Mouse (Mus musculus) cortical plate, adult 2 months (tissue): ENCODE measurements around the gene Surf6. TPM values are rescaled to one million over a fixed set of nuclear protein-coding genes. Genes with fewer than 3 reads are reported as not detected.
A peak's percentile ranks its signal among the peaks of the same experiment; 100 is the strongest.
"Not testable (repeated sequence)": the region's sequence is repeated elsewhere in the genome, so short reads cannot be mapped to it uniquely, and the experiment has no call there.

ENCODE experiments used
- H3K27ac ChIP-seq: fragments of 200-500 bp; 2 replicates; pipeline ENCODE4 v1.5.1; 2012; ENCODE audit warnings: low read length, control low read depth, inconsistent platforms; ENCODE audit not compliant: insufficient read depth
- H3K4me1 ChIP-seq: fragments of 200-500 bp; 2 replicates; pipeline ENCODE4 v1.6.1; 2011; ENCODE audit warnings: low read length; ENCODE audit not compliant: control insufficient read depth, insufficient read depth
- H3K4me3 ChIP-seq: fragments of 200-500 bp; 2 replicates; pipeline ENCODE4 v1.5.1; 2011; ENCODE audit warnings: mild to moderate bottlenecking, low read length, control low read depth; ENCODE audit not compliant: insufficient read depth
- CTCF ChIP-seq: fragments of 200-500 bp; IDR thresholded peaks from 2 replicates; pipeline ENCODE4 v1.5.1; 2011; ENCODE audit warnings: mild to moderate bottlenecking, control low read depth, low read length; ENCODE audit not compliant: insufficient read depth; ENCODE audit errors: extremely low read depth
- POLR2A ChIP-seq: fragments of 200-500 bp; IDR thresholded peaks from 2 replicates; pipeline ENCODE4 v1.6.1; 2011; ENCODE audit warnings: mild to moderate bottlenecking, low read length, control low read depth; ENCODE audit not compliant: insufficient read depth; ENCODE audit errors: extremely low read depth
- polyA plus RNA-seq: library from polyadenylated mRNA; depleted of rRNA; stranded (reverse); fragments of >200 nt; gene quantifications from 2 replicates; pipeline ENCODE4 v1.2.3, GENCODE M21; 2012

Gene Surf6
- polyA plus RNA-seq, 1 experiment, result 19.1 TPM

DNA sequence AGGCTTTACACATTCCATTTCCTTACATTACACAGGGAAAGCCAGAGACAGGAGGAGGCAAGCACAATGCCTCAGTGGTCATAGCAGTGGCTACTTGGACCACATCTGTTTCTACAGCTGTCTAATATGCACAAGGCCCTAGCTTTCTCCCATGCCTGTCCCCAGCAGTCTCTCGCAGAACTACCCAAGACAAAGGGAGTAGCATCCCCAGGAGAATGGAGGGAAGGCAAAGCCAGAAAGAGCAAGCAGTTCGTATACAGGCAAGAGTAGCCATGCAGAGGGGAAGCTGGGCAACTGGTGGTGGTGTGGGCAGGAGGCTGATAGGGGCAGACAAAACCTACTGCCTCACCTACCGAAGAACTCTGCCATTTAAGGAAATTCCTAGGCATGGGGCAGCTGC is 3.8 kb upstream of the Surf6 start:
- Histone ChIP-seq H3K27ac (no peak overlapping the region), H3K4me1 (peaks cover 12% of the 10 kb centered on the region), H3K4me3 (no peak overlapping the region)
- TF ChIP-seq CTCF (no peak), POLR2A (no peak)

DNA sequence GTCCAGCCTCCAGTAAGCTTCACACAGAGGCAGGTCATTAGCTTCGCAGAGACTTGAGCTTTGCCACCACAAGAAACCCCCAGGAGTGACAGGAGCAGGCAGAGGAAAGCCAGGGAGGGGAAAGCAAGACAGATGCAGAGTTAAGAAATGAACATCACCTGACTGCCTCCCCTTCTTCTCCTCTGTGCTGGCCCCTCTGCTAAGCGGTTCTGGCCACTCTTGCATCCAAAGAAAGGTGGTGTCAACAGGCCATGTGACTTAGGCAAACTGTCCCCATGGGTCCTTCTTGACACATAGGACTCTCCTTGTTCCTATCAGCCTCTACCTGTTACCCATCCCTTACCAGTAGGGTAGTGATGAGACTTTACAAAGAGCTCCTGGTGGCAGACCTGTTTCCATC is 3.3 kb upstream of the Surf6 start:
- Histone ChIP-seq H3K27ac (no peak overlapping the region), H3K4me1 (peaks cover 12% of the 10 kb centered on the region), H3K4me3 (no peak overlapping the region)
- TF ChIP-seq POLR2A (no peak), CTCF (no peak)

DNA sequence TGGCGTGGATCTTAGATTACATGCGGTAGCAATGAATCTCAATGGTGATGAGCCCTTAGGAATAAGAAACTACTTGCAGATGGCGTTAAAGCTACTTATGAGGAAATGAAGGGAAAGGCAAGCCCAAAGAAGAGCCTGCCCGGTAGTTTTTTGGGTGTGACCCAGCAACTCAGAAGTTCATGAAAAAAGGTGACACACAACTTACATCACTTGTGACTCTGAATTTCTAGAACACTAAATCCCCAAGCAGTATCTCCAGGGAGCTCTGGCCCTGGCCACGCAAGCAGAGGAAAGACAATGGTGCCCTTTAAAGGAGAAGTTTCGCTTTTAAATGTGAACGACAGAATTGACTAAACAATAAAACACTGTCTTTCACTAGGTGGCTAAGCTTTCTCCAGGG is 632 bp upstream of the Surf6 start:
- TF ChIP-seq POLR2A, result no peak
- no peak for TF ChIP-seq CTCF
- peak overlapping the region; percentile 83 for H3K4me3 ChIP-seq
- H3K27ac ChIP-seq, result peak overlapping the region; percentile 17; the same call in 1 of the 2 replicates
- peaks cover 8% of the 10 kb centered on the region for H3K4me1 ChIP-seq

DNA sequence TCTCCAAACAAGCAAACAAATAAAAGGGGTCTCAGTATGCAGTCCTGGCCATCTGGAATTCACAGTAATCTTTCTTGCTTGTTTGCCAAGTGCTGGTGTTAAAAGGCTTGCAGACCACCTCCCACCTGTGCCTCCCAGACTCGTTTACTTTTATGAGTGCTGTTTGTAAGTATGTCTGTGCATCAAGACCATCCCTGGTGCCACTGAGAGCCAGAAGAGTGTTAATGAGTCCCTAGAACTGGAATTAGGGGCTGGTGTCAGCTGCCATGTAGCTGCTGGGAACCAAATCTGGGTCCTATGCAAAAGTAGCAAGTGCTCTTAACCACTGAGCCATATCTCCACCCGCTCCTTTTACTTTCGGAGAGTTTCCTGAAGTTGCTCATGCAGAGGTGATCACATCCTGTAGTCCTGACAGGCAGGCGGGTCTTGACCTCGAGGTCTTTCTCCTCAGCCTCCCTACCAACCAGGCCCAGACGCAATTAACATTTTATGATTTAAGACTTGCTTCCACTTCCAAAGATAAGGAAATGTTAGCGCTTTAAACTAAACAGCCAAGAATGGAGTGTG is 762 bp downstream of the Surf6 start:
- no peak for TF ChIP-seq POLR2A
- TF ChIP-seq CTCF, result no peak
- Histone ChIP-seq H3K4me1 (peaks cover 7% of the 10 kb centered on the region), H3K27ac (no peak overlapping the region), H3K4me3 (peak overlapping the region; percentile 83)

DNA sequence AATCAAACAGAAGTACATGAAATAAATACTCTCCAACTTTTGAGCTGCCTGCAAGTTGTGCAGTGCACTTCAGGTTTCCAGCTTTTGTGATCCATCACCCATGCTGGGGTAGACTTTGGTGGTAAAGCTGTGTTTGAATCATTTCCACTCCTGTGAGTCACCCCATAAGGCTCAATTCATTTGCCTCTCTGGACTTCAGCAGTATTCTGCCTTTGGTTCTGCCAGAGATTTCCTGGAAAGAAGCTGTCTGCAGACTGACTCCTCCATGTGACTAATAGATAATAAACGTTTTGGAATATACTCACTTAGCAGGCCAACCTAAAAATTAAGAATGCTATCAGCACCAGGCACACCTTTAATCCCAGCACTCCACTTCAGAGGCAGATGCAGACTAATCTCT is 1.9 kb downstream of the Surf6 start:
- Histone ChIP-seq H3K27ac (no peak overlapping the region), H3K4me3 (no peak overlapping the region), H3K4me1 (peaks cover 7% of the 10 kb centered on the region)
- no peak for TF ChIP-seq POLR2A
- no peak for TF ChIP-seq CTCF

DNA sequence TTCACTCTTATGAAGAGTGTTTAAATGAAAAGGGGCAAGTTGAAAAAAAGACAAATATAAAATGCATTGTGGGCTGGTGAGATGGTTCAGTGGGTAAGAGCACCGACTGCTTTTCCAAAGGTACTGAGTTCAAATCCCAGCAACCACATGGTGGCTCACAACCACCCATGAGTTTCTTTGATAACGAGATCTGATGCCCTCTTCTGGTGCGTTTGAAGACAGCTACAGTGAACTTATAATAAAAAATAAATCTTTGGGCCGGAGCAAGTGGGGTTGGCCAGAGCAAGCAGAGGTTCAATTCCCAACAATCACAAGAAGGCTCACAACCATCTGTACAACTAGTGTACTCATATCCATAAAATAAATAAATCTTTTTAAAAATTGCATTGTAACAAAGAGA is 6.8 kb downstream of the Surf6 start:
- H3K4me3 ChIP-seq, result no peak overlapping the region
- no peak overlapping the region for H3K27ac ChIP-seq
- no peak for TF ChIP-seq POLR2A
- 0 out of 2 replicates have a peak, but pooled peaks have one; percentile 0 for TF ChIP-seq CTCF
- H3K4me1 ChIP-seq, result no peaks in the 10 kb centered on the region

DNA sequence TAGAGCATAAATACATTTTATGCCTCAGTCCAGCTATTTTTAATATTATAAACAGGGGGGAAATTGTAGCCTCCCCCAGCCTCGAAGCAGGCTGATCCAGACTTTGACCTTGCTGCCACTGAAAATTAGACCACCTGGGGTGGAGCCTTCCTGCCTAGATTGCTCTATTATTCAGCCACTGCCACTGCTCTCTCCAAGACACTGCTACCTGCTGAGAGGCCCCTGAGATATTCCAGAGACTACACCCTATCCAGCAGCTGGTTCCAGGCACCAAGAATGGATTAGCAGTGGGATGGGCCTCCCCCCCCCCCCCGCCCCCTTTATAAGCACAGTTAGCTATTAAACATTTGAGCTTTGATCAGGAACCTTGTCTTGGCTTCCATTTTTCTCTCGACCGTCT is 16.5 kb downstream of the Surf6 start:
- H3K4me1 ChIP-seq, H3K27ac ChIP-seq, H3K4me3 ChIP-seq: not testable (repeated sequence)

DNA sequence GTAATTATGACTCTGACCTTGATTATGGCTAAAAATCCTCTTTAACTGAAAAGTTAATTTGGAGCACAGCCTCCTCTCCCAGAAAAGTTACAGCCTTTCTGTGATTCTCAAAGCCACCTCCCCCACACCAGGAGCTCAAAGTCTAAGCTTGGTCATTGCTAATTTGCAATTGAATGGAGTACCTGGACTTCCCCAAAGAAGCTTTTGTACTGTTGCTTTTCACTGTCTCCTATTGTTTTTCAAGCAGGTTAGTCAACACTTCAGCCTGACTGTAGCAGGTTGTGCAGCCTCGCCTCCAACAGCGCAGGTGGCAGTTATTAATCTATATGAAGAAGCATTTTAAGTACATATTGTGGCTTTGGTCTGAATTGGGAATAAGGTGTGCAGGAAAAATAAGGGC is 17.1 kb downstream of the Surf6 start:
- not testable (repeated sequence) for H3K27ac ChIP-seq, H3K4me3 ChIP-seq, H3K4me1 ChIP-seq

DNA sequence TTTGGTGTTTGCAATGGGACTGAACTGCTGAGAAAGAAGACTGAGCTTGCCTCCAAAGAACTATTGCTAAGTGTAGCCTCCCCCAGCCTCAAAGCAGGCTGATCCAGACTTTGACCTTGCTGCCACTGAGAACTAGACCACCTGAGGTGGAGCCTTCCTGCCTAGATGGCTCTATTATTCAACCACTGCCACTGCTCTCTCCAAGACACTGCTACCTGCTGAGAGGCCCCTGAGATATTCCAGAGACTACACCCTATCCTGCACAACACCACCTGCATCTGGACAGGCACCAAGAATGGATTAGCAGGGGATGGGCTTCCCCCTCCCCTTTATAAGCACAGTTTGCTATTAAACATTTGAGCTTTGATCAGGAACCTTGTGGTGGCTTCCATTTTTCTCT is 24.1 kb downstream of the Surf6 start:
- Histone ChIP-seq H3K27ac (no peak overlapping the region), H3K4me1 (no peaks in the 10 kb centered on the region), H3K4me3 (no peak overlapping the region)
- TF ChIP-seq CTCF, result no peak
- no peak for TF ChIP-seq POLR2A

DNA sequence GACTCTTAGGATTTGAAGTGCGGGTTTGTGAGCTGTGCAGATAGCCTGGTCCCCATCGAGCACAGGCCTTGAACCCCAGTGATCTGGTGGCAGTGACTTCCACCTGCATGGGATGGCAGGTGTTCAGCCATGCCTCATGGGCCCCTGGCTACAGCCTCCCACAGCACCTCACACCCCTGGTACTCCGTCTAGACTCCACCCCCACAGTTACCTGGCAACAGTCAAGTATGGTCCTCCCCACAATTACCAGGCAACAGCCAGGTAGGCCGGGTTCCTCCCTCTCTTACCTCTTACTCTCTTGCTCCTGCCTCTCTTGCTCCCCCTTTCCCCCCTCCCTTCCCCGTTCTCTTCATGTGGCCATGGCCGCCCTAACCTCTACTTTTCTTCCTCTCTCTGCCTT is 32.0 kb downstream of the Surf6 start:
- no peak overlapping the region for H3K4me3 ChIP-seq
- H3K27ac ChIP-seq, result no peak overlapping the region
- H3K4me1 ChIP-seq, result no peaks in the 10 kb centered on the region
- TF ChIP-seq POLR2A, result no peak
- no peak for TF ChIP-seq CTCF

DNA sequence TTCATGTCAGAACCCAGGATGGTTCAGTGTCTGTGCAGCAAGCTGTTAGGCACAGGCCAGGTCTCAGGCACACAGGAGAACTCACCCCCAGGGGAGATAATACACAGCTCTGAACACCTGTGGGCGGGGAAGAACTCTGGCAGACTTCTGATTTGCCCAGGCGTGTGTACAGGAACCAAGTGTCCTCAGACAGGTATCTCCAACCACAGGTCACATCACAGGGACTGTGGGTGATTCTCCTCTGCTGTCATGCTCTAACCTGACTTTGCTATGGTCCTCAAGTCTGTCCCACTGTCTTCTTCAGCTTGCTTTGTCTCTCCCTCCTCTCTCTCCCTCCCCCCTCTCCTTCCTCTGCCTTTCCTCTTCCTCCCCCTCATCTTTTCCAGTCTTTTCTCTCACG is 37.8 kb downstream of the Surf6 start, which contains the start of gene Abo:
Abo (minus strand) TSS at position 101 of the 400 bp plus-strand sequence.
- Histone ChIP-seq H3K4me1 (no peaks in the 10 kb centered on the region), H3K4me3 (no peak within 1 kb of the TSS), H3K27ac (no peak within 1 kb of the TSS)
- TF ChIP-seq CTCF (no peak), POLR2A (no peak)
